Mouse (Mus musculus) left cerebral cortex, postnatal 10 days (tissue): ENCODE measurements around the gene Ociad1. TPM values are rescaled to one million over a fixed set of nuclear protein-coding genes. Genes with fewer than 3 reads are reported as not detected.
"Not testable (repeated sequence)": the region's sequence is repeated elsewhere in the genome, so short reads cannot be mapped to it uniquely, and the experiment has no call there.

ENCODE experiments used
- DNase-seq, 2 experiments: peaks; one replicate each; pipeline ENCODE4 v3.0.0; 2021 to 2022; ENCODE audit warnings: low spot score in 2 of 2, mixed read lengths in 1 of 2; ENCODE audit errors: extremely low spot score in 1 of 2
- intact Hi-C: fragments of 180-260 bp; cut with DNase I; formaldehyde crosslinking; loops from one replicate; pipeline ENCODE4 v1.15.1; 2025
- total RNA-seq, 2 experiments: library from RNA; stranded (reverse); gene quantifications; 2 replicates each; pipeline ENCODE4 v1.2.3; 2021

Gene Ociad1
- total RNA-seq, 2 experiments from 2014 or later = 356 to 358 TPM

GRCm38 (mm10) chr5:73279732-73280566, 12.6 kb upstream of the Ociad1 start:
- intact Hi-C loops = no loop called here
- DNase-seq = no peak

- no peak for DNase-seq
- intact Hi-C loops = no loop called here
These were observed 12.1 kb upstream of the Ociad1 start for GRCm38 (mm10) chr5:73280567-73280850.

- no peak for DNase-seq
- intact Hi-C loops = no loop called here
These were observed 8.5 kb upstream of the Ociad1 start for GRCm38 (mm10) chr5:73284046-73284445.

GRCm38 (mm10) chr5:73285470-73285978, 7.1 kb upstream of the Ociad1 start:
- DNase-seq = no peak
- intact Hi-C loops = no loop called here

- intact Hi-C loops = no loop called here
- DNase-seq = no peak
These were observed 6.0 kb upstream of the Ociad1 start for GRCm38 (mm10) chr5:73286603-73287002.

- no peak for DNase-seq
- intact Hi-C loops = loop anchor here (5.0 kb wide), 1 partner anchor 92 kb away; no protein-coding TSS in a partner anchor
These were observed 2.7 kb upstream of the Ociad1 start for GRCm38 (mm10) chr5:73289900-73290299.

- intact Hi-C loops = loop anchor here (2.0 to 5.0 kb wide), 2 partner anchors 39 to 89 kb away; no protein-coding TSS in a partner anchor
- DNase-seq = no peak
These were observed 859 bp downstream of the Ociad1 start for GRCm38 (mm10) chr5:73293458-73293827.

GRCm38 (mm10) chr5:73295016-73295415, 2.4 kb downstream of the Ociad1 start:
- intact Hi-C loops = no loop called here
- DNase-seq = no peak

- no peak for DNase-seq
- intact Hi-C loops = no loop called here
These were observed 3.3 kb downstream of the Ociad1 start for GRCm38 (mm10) chr5:73295916-73296315.

GRCm38 (mm10) chr5:73301601-73302307, 9.2 kb downstream of the Ociad1 start:
- intact Hi-C loops = no loop called here
- no peak for DNase-seq

- intact Hi-C loops = no loop called here
- DNase-seq = no peak
These were observed 11.9 kb downstream of the Ociad1 start for GRCm38 (mm10) chr5:73304507-73304906.

- DNase-seq = no peak
- intact Hi-C loops = no loop called here
These were observed 13.9 kb downstream of the Ociad1 start for GRCm38 (mm10) chr5:73306486-73306885.

- intact Hi-C loops = no loop called here
- DNase-seq = no peak
These were observed 14.7 kb downstream of the Ociad1 start for GRCm38 (mm10) chr5:73307297-73307696.

- no peak for DNase-seq
- intact Hi-C loops = no loop called here
These were observed 16.9 kb downstream of the Ociad1 start for GRCm38 (mm10) chr5:73309496-73309895.

GRCm38 (mm10) chr5:73310401-73310800, 17.8 kb downstream of the Ociad1 start:
- intact Hi-C loops = loop anchor here (10.0 kb wide), 1 partner anchor 226 kb away; no protein-coding TSS in a partner anchor
- DNase-seq = no peak

- no peak for DNase-seq
- intact Hi-C loops = loop anchor here (10.0 kb wide), 1 partner anchor 227 kb away; no protein-coding TSS in a partner anchor
These were observed 18.9 kb downstream of the Ociad1 start for GRCm38 (mm10) chr5:73311458-73311857.

- intact Hi-C loops = loop anchor here (10.0 kb wide), 1 partner anchor 229 kb away; no protein-coding TSS in a partner anchor
- no peak for DNase-seq
These were observed 21.0 kb downstream of the Ociad1 start for GRCm38 (mm10) chr5:73313591-73313990.

- intact Hi-C loops = loop anchor here (10.0 kb wide), 1 partner anchor 230 kb away; no protein-coding TSS in a partner anchor
- DNase-seq = no peak
These were observed 22.1 kb downstream of the Ociad1 start for GRCm38 (mm10) chr5:73314654-73315053.

GRCm38 (mm10) chr5:73319306-73319705, 26.7 kb downstream of the Ociad1 start:
- intact Hi-C loops = loop anchor here (10.0 kb wide), 1 partner anchor 235 kb away; no protein-coding TSS in a partner anchor
- DNase-seq = no peak

GRCm38 (mm10) chr5:73322684-73323083, 30.1 kb downstream of the Ociad1 start:
- intact Hi-C loops = loop anchor here (5.0 kb wide), 1 partner anchor 60 kb away; no protein-coding TSS in a partner anchor
- not testable (repeated sequence) for DNase-seq
